ENCODE assay signal across 25 mouse cellular contexts in genomic region chr9:63372541-63372940, GRCm38 (mm10). TPM values are rescaled to one million over a fixed set of nuclear protein-coding genes. Genes with fewer than 3 reads are reported as not detected.
DNase-seq lines count a peak whose midpoint lies in the region; ATAC-seq and TF ChIP-seq lines count a peak whose summit lies in the region.
"Had no signal": no experiment of that assay in that cellular context is flagged by ENCODE, and none has a peak within 500 bp of the region (broad histone marks: within the 10 kb centered on the region; RNA-seq: fewer than 3 reads in every experiment).

No protein-coding gene starts in this region.

- H3K4me1 ChIP-seq in hindbrain, postnatal 0 days (ENCODE audit: insufficient read depth, low read length): peaks cover 8% of the 10 kb centered on the region
- H3K4me1 ChIP-seq in hindbrain, embryonic 11.5 days (replicated peaks; ENCODE audit: control insufficient read depth, insufficient read depth, low read length): no peaks in the 10 kb centered on the region
- peaks cover 16% of the 10 kb centered on the region for H3K4me1 ChIP-seq in cerebellum, adult 2 months (ENCODE audit: control insufficient read depth, insufficient read depth, low read length)

- no peak overlapping the region for H3K27ac ChIP-seq in hindbrain, postnatal 0 days
- no peak overlapping the region for H3K27ac ChIP-seq in hindbrain, embryonic 11.5 days (ENCODE audit: low read depth, low read length)
- no peak overlapping the region for H3K27ac ChIP-seq in cerebellum, adult 2 months (ENCODE audit: insufficient read depth, low read length)
- H3K27ac ChIP-seq: embryonic facial prominence, embryonic 13.5 days; intestine, embryonic 15.5 days; kidney, postnatal 0 days; liver, embryonic 14.5 days; neural tube, embryonic 13.5 days had no signal

- no peak for ATAC-seq in hindbrain, postnatal 0 days
- ATAC-seq in hindbrain, embryonic 11.5 days (ENCODE audit: low FRiP score): no peak
- ATAC-seq: forebrain, postnatal 0 days; hindbrain, embryonic 16.5 days; intestine, embryonic 15.5 days had no signal

- peak; percentile 18 for DNase-seq in hindbrain, postnatal 0 days (ENCODE audit: low spot score)
- DNase-seq in hindbrain, embryonic 11.5 days (ENCODE audit: low spot score): no peak
- DNase-seq in brain, embryonic 14.5 days (ENCODE audit: low read depth): peak; percentile 39
- peak; percentile 63 to 70 for DNase-seq in cerebellum, adult 2 months
- DNase-seq in cerebellum, postnatal 25 days: peak; percentile 67 to 77
- no peak for DNase-seq in testis, postnatal 10 days (ENCODE audit: low spot score)
- DNase-seq in urinary bladder, adult 18-20 months (ENCODE audit: low spot score in 2 of 2): no peak
- DNase-seq in layer of hippocampus, postnatal 25 days (ENCODE audit: extremely low spot score in 1 of 2, low spot score in 1 of 2): no peak
- DNase-seq: B cell, adult 2 months; forebrain, postnatal 0 days; gastrocnemius, postnatal 10 days; heart, postnatal 4 days; kidney, adult 8-10 months; kidney, postnatal 4 days; layer of hippocampus, postnatal 36 days; liver; lung, adult 2 months; lung, postnatal 10 days; right cerebral cortex, postnatal 14 days had no signal

- H3K4me3 ChIP-seq in hindbrain, postnatal 0 days (ENCODE audit: low read length): no peak overlapping the region
- H3K4me3 ChIP-seq in hindbrain, embryonic 11.5 days (ENCODE audit: low read depth, low read length): no peak overlapping the region
- no peak overlapping the region for H3K4me3 ChIP-seq in cerebellum, adult 2 months (replicated peaks; ENCODE audit: insufficient read depth, low read depth, low read length)
- H3K4me3 ChIP-seq: embryonic facial prominence, embryonic 13.5 days; intestine, embryonic 15.5 days; neural tube, embryonic 13.5 days had no signal

- no peak overlapping the region for H3K9ac ChIP-seq in hindbrain, postnatal 0 days (replicated peaks; ENCODE audit: low read length)
- no peak overlapping the region for H3K9ac ChIP-seq in hindbrain, embryonic 11.5 days (ENCODE audit: low read depth, low read length)
- H3K9ac ChIP-seq: embryonic facial prominence, embryonic 13.5 days; forebrain, postnatal 0 days; intestine, embryonic 15.5 days; liver, embryonic 14.5 days; neural tube, embryonic 13.5 days had no signal

- H3K27me3 ChIP-seq in hindbrain, postnatal 0 days (ENCODE audit: insufficient read depth, low read length): no peaks in the 10 kb centered on the region
- no peaks in the 10 kb centered on the region for H3K27me3 ChIP-seq in hindbrain, embryonic 11.5 days (ENCODE audit: control insufficient read depth, insufficient read depth, low read length)
- H3K27me3 ChIP-seq in cerebellum, adult 2 months (ENCODE audit: control insufficient read depth, insufficient read depth, low read length): no peaks in the 10 kb centered on the region
- H3K27me3 ChIP-seq: embryonic facial prominence, embryonic 13.5 days; intestine, embryonic 15.5 days; neural tube, embryonic 13.5 days had no signal

- WGBS in hindbrain, postnatal 0 days: 33% methylated on average over 8 of the region's 8 CpGs
- WGBS in hindbrain, embryonic 11.5 days: 58% methylated on average over 8 of the region's 8 CpGs
- 13% methylated on average over 8 of the region's 8 CpGs for WGBS in cerebellum, adult 2 months

- H3K36me3 ChIP-seq in hindbrain, postnatal 0 days (ENCODE audit: insufficient read depth, low read length): no peaks in the 10 kb centered on the region
- H3K36me3 ChIP-seq in hindbrain, embryonic 11.5 days (ENCODE audit: control insufficient read depth, insufficient read depth, low read length): no peaks in the 10 kb centered on the region
- H3K36me3 ChIP-seq: intestine, embryonic 15.5 days had no signal

- TF ChIP-seq POLR2A in brain, embryonic 14.5 days (IDR thresholded peaks at IDR 0.05; ENCODE audit: borderline replicate concordance, extremely low read depth, insufficient read depth, insufficient read length, poor library complexity, severe bottlenecking): no peak
- TF ChIP-seq POLR2A in cerebellum, adult 2 months (IDR thresholded peaks at IDR 0.05; ENCODE audit: borderline replicate concordance, insufficient read depth, low read length): no peak

- H3K9me3 ChIP-seq in hindbrain, postnatal 0 days (ENCODE audit: low read length): no peaks in the 10 kb centered on the region
- no peaks in the 10 kb centered on the region for H3K9me3 ChIP-seq in hindbrain, embryonic 11.5 days (ENCODE audit: control insufficient read depth, low read length)
- H3K9me3 ChIP-seq: embryonic facial prominence, embryonic 13.5 days; intestine, embryonic 15.5 days; neural tube, embryonic 13.5 days had no signal

- TF ChIP-seq CTCF in hindbrain, postnatal 0 days (IDR thresholded peaks at IDR 0.05; ENCODE audit: low read depth): no peak
- no peak for TF ChIP-seq CTCF in brain, embryonic 14.5 days (IDR thresholded peaks at IDR 0.05; ENCODE audit: borderline replicate concordance, extremely low read depth, insufficient read depth, insufficient read length)
- TF ChIP-seq CTCF in cerebellum, adult 2 months (IDR thresholded peaks at IDR 0.05; ENCODE audit: borderline replicate concordance, insufficient read depth, low read depth, low read length): no peak

- H3K4me2 ChIP-seq in hindbrain, postnatal 0 days (ENCODE audit: low read depth, low read length): no peak overlapping the region
- no peak overlapping the region for H3K4me2 ChIP-seq in hindbrain, embryonic 11.5 days (replicated peaks; ENCODE audit: low read depth, low read length)
- H3K4me2 ChIP-seq: embryonic facial prominence, embryonic 13.5 days; intestine, embryonic 15.5 days; neural tube, embryonic 13.5 days had no signal

RNA-seq across cellular contexts. Expression of gene Map2k5, which starts 5.2 kb away (rescaled TPM):
- 19.6 and 22.4 TPM in 2 replicates for total RNA-seq in hindbrain, postnatal 0 days (2014; rRNA removed)
- 31.2 and 33.1 TPM in 2 replicates for polyA plus RNA-seq in hindbrain, postnatal 0 days (2015; fragmentation: Nextera tagmentation; extraction: Ambion mirVana)
- 38.8 and 43.0 TPM in 2 replicates for polyA plus RNA-seq in hindbrain, embryonic 11.5 days (2014; fragmentation: Nextera tagmentation; extraction: Ambion mirVana)
- 41.2 and 50.5 TPM in 2 replicates for polyA plus RNA-seq in brain, embryonic 14.5 days (2012; rRNA removed)
- 36.2 and 38.4 TPM in 2 replicates for polyA plus RNA-seq in cerebellum, adult 2 months (2012; rRNA removed)
- 10 to 100 TPM; 33.7 to 37.4 TPM for total RNA-seq in layer of hippocampus, postnatal 25 days (2021)

RNA-seq across cellular contexts. Expression of gene 2300009A05Rik, which starts 26.5 kb away (rescaled TPM):
- total RNA-seq in hindbrain, postnatal 0 days (2014; rRNA removed): 44.4 and 52.2 TPM in 2 replicates
- 89.7 and 94.7 TPM in 2 replicates for polyA plus RNA-seq in hindbrain, postnatal 0 days (2015; fragmentation: Nextera tagmentation; extraction: Ambion mirVana)
- 38.8 and 44.3 TPM in 2 replicates for polyA plus RNA-seq in hindbrain, embryonic 11.5 days (2014; fragmentation: Nextera tagmentation; extraction: Ambion mirVana)
- polyA plus RNA-seq in brain, embryonic 14.5 days (2012; rRNA removed): 40.2 and 55.7 TPM in 2 replicates
- 49.0 and 57.7 TPM in 2 replicates for polyA plus RNA-seq in cerebellum, adult 2 months (2012; rRNA removed)
- 10 to 100 TPM; 30.6 to 35.8 TPM for total RNA-seq in layer of hippocampus, postnatal 25 days (2021)

Comparison
In these comparisons a context has a peak if more than half of its experiments do, and no peak if none do; other contexts are left out.
1. DNase-seq: peak in hindbrain, postnatal 0 days (single experiment), brain, embryonic 14.5 days (single experiment), cerebellum, adult 2 months (2 of 2) and cerebellum, postnatal 25 days (2 of 2); none in hindbrain, embryonic 11.5 days (single experiment), testis, postnatal 10 days (single experiment), urinary bladder, adult 18-20 months (0 of 2) and layer of hippocampus, postnatal 25 days (0 of 2).